Mouse (Mus musculus) hindbrain, embryonic 16.5 days (tissue): ENCODE data around the gene Ep400. TPM values are rescaled to one million over a fixed set of nuclear protein-coding genes. Genes with fewer than 3 reads are reported as not detected.
"Not testable (repeated sequence)": the region's sequence is repeated elsewhere in the genome, so short reads cannot be mapped to it uniquely, and the experiment has no call there.

Experiments used
- ATAC-seq: fragments of 200-750 bp; cut with Nextera tagmentation; 2 replicates; pipeline ENCODE4 v1.8.0; 2017; ENCODE audit warnings: moderate TSS enrichment, moderate library complexity
- H3K27ac ChIP-seq: fragments of 300-500 bp; sonication (generic); 2 replicates; pipeline ENCODE4 v1.5.1; 2014; ENCODE audit warnings: low read depth, mild to moderate bottlenecking, control low read depth, low read length, moderate library complexity
- H3K27me3 ChIP-seq: fragments of 300-500 bp; sonication (generic); replicated peaks from 2 replicates; pipeline ENCODE4 v1.6.1; 2014; ENCODE audit warnings: low read length; ENCODE audit not compliant: control insufficient read depth, insufficient read depth
- H3K36me3 ChIP-seq: fragments of 300-500 bp; sonication (generic); 2 replicates; pipeline ENCODE4 v1.6.1; 2014; ENCODE audit warnings: mild to moderate bottlenecking, low read length, moderate library complexity, mixed read lengths; ENCODE audit not compliant: control insufficient read depth, insufficient read depth
- H3K4me1 ChIP-seq: fragments of 300-500 bp; sonication (generic); 2 replicates; pipeline ENCODE4 v1.6.1; 2014; ENCODE audit warnings: low read depth, low read length; ENCODE audit not compliant: control insufficient read depth, insufficient read depth
- H3K4me2 ChIP-seq: fragments of 300-500 bp; sonication (generic); 2 replicates; pipeline ENCODE4 v1.6.1; 2014; ENCODE audit warnings: mild to moderate bottlenecking, low read length, control low read depth, moderate library complexity
- H3K4me3 ChIP-seq: fragments of 300-500 bp; sonication (generic); 2 replicates; pipeline ENCODE4 v1.5.1; 2014; ENCODE audit warnings: mild to moderate bottlenecking, low read length, control low read depth, moderate library complexity
- H3K9ac ChIP-seq: fragments of 300-500 bp; sonication (generic); 2 replicates; pipeline ENCODE4 v1.6.1; 2014; ENCODE audit warnings: low read depth, mild to moderate bottlenecking, control low read depth, low read length, moderate library complexity
- H3K9me3 ChIP-seq: fragments of 300-500 bp; sonication (generic); 2 replicates; pipeline ENCODE4 v1.6.1; 2014; ENCODE audit warnings: mild to moderate bottlenecking, low read length, moderate library complexity; ENCODE audit not compliant: control insufficient read depth
- WGBS: fragments of 180-500 bp; shearing (Covaris S2); extraction: QIAGEN DNeasy Blood & Tissue Kit; methylation state at CpG from one replicate; pipeline ENCODE4 v1.1.7; 2014; 5-methylcytosine and 5-hydroxymethylcytosine counted together
- polyA plus RNA-seq: library from polyadenylated mRNA; unstranded; fragments of >200 nt; fragmentation: Nextera tagmentation; extraction: Ambion mirVana; gene quantifications from 2 replicates; pipeline ENCODE4 v1.2.1, GENCODE M21; 2015

The Ep400 gene
- polyA plus RNA-seq, 1 experiment from 2014 or later, result 40.0 TPM

- peak overlapping the region; percentile 69 for H3K9ac ChIP-seq
- H3K27ac ChIP-seq, result peak overlapping the region; percentile 67
- 54% methylated on average over 10 of the region's 10 CpGs for WGBS
- H3K36me3 ChIP-seq, result peaks cover 8% of the 10 kb centered on the region
- peak; percentile 79 for ATAC-seq
- H3K9me3 ChIP-seq, result no peaks in the 10 kb centered on the region
- H3K4me3 ChIP-seq, result peak overlapping the region; percentile 63
- peaks cover 11% of the 10 kb centered on the region for H3K4me1 ChIP-seq
- no peaks in the 10 kb centered on the region for H3K27me3 ChIP-seq
- peak overlapping the region; percentile 93 for H3K4me2 ChIP-seq
These were observed 10.4 kb upstream of the Ep400 start for GRCm38 (mm10) chr5:110780761-110781528.

- H3K9me3 ChIP-seq, result no peaks in the 10 kb centered on the region
- H3K27ac ChIP-seq, result peak within 1 kb of the TSS; percentile 67
- peaks cover 11% of the 10 kb centered on the region for H3K4me1 ChIP-seq
- peaks cover 6% of the 10 kb centered on the region for H3K36me3 ChIP-seq
- H3K9ac ChIP-seq, result peak within 1 kb of the TSS; percentile 69
- H3K4me2 ChIP-seq, result peak within 1 kb of the TSS; percentile 93
- H3K27me3 ChIP-seq, result no peaks in the 10 kb centered on the region
- WGBS, result under 1% methylated on average over 57 of the region's 57 CpGs
- H3K4me3 ChIP-seq, result peak within 1 kb of the TSS; percentile 63
- peak; percentile 88 for ATAC-seq
These were observed 9.7 kb upstream of the Ep400 start, which contains the start of gene Pus1 for GRCm38 (mm10) chr5:110779998-110780760. Gene Pus1 (minus strand): TSS chr5:110780659.

GRCm38 (mm10) chr5:110779276-110779997 lies 8.9 kb upstream of the Ep400 start:
- 23% methylated on average over 15 of the region's 15 CpGs for WGBS
- Histone ChIP-seq H3K27ac (no peak overlapping the region), H3K4me3 (peak overlapping the region; percentile 63), H3K4me1 (peaks cover 11% of the 10 kb centered on the region), H3K9ac (peak overlapping the region; percentile 69), H3K27me3 (no peaks in the 10 kb centered on the region), H3K9me3 (no peaks in the 10 kb centered on the region), H3K4me2 (peak overlapping the region; percentile 93), H3K36me3 (peaks cover 14% of the 10 kb centered on the region)
- no peak for ATAC-seq

DNA sequence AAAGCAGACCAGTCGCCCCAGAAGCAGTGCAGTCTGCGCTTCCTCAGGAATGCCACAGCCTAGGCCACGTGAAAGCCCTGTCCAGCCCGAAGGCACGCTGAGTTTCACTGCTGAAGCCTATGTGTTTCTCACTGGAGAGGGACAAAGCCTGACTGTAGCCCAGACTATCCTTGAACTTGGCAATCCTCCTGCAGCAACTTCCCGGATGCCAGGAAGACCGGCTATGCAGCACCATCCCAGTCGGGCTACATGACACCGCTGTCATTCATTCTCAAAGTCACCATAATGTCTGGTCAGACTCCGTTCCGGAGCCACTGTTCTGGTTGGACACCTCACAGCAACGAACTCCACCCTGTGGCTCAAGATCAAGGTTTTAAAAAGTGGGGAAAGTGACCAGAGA lies 7.7 kb upstream of the Ep400 start:
- Histone ChIP-seq H3K9ac (no peak overlapping the region), H3K4me2 (no peak overlapping the region), H3K27ac (no peak overlapping the region), H3K36me3 (peaks cover 17% of the 10 kb centered on the region), H3K4me3 (no peak overlapping the region), H3K27me3 (no peaks in the 10 kb centered on the region), H3K9me3 (no peaks in the 10 kb centered on the region), H3K4me1 (peaks cover 11% of the 10 kb centered on the region)
- WGBS, result 90% methylated on average over 12 of the region's 12 CpGs
- ATAC-seq, result no peak

DNA sequence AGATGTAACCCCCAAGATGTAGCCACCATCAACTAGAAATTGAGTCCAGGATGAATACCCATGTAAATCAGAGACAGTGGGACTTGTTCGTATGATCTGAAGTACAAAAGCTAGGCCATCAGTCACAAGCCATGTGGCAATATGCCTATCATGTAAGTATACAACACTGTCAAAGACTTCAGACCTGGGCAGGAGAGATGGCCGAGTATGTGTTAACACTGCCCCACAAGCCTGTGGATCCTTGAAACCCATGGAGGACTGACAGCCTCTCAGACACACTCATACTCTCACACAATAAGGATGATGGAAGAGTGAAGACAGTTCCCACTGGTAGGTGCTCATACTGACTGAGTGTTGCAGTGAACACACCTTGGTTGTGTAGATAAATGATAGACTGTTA lies 5.6 kb upstream of the Ep400 start:
- no peak overlapping the region for H3K4me3 ChIP-seq
- ATAC-seq, result no peak
- H3K4me2 ChIP-seq, result no peak overlapping the region
- no peak overlapping the region for H3K9ac ChIP-seq
- 91% methylated on average over 2 of the region's 2 CpGs for WGBS
- no peaks in the 10 kb centered on the region for H3K27me3 ChIP-seq
- no peaks in the 10 kb centered on the region for H3K9me3 ChIP-seq
- no peak overlapping the region for H3K27ac ChIP-seq
- peaks cover 17% of the 10 kb centered on the region for H3K36me3 ChIP-seq
- peaks cover 11% of the 10 kb centered on the region for H3K4me1 ChIP-seq

- Histone ChIP-seq H3K4me3 (no peak overlapping the region), H3K36me3 (peaks cover 17% of the 10 kb centered on the region), H3K4me1 (peaks cover 4% of the 10 kb centered on the region), H3K9ac (no peak overlapping the region), H3K9me3 (no peaks in the 10 kb centered on the region), H3K4me2 (no peak overlapping the region), H3K27ac (no peak overlapping the region), H3K27me3 (no peaks in the 10 kb centered on the region)
- ATAC-seq, result no peak
- 94% methylated on average over 11 of the region's 11 CpGs for WGBS
These were observed 4.0 kb upstream of the Ep400 start for GRCm38 (mm10) chr5:110774511-110774910.

- not testable (repeated sequence) for H3K27ac ChIP-seq, H3K4me2 ChIP-seq, H3K9me3 ChIP-seq, H3K4me3 ChIP-seq, H3K27me3 ChIP-seq, ATAC-seq, H3K9ac ChIP-seq
- WGBS, result 92% methylated on average over 10 of the region's 10 CpGs
- peaks cover 17% of the 10 kb centered on the region for H3K36me3 ChIP-seq
- peaks cover 15% of the 10 kb centered on the region for H3K4me1 ChIP-seq
These were observed 2.4 kb upstream of the Ep400 start for GRCm38 (mm10) chr5:110772945-110773344.

GRCm38 (mm10) chr5:110770031-110770445 lies 479 bp downstream of the Ep400 start:
- peak overlapping the region; percentile 80 for H3K4me2 ChIP-seq
- ATAC-seq, result no peak; the same call in none of the 2 replicates

More at GRCm38 (mm10) chr5:110770031-110770445, 479 bp downstream of the Ep400 start:
- WGBS, result under 1% methylated on average over 51 of the region's 58 CpGs
- peak overlapping the region; percentile 91 for H3K9ac ChIP-seq
- H3K27me3 ChIP-seq, result no peaks in the 10 kb centered on the region
- H3K27ac ChIP-seq, result peak overlapping the region; percentile 97
- H3K4me3 ChIP-seq, result peak overlapping the region; percentile 82
- H3K36me3 ChIP-seq, result peaks cover 9% of the 10 kb centered on the region
- peaks cover 17% of the 10 kb centered on the region for H3K4me1 ChIP-seq
- H3K9me3 ChIP-seq, result no peaks in the 10 kb centered on the region
